Mouse (Mus musculus): ENCODE data around the gene Smim10l1. TPM values are rescaled to one million over a fixed set of nuclear protein-coding genes. Genes with fewer than 3 reads are reported as not detected.

Smim10l1 gene
- polyA plus RNA-seq (2012; rRNA removed): 157 and 278 TPM in 2 replicates

DNA sequence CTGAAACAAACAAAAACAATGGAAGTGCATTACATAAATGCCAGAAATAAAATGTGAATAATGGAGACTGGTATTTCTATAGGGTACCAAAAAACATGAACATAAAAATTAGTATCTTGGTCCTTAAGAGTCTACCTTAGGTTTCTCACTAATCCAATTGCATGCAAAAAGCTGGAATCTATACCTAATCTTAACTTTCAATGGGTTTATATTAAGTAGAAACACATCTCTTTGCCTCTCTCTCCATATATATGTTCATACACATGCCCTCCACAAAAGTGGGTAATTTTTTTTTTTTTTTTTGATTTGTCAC lies at the start of gene Smim10l1:
Gene Smim10l1, plus strand, starts transcription at position 301 of the 313 bp plus-strand sequence.

DNA sequence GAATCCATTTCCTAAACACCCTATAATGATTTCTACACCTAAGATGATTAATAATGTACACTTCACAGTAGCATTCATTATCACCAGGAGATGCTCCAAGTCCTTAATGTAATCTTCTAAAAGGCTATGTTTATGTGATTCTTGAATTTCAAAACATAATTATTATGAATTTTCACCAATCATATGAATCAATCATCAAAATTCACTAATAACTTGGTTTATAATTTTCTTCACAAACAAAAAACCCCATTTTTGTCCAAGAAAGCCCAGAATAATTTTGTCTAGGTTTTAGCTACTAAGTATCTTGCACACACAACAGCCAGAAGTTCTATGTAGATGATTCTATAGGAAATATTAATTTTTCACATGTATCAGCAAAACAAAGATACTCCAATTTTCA lies 49.0 kb upstream of the Smim10l1 start, which contains the start of gene Tas2r140:
Gene Tas2r140, minus strand, starts transcription at position 101 of the 400 bp plus-strand sequence.

Other genes starting within 250 kb of the Smim10l1 start
- not detected in 2 replicates for gene Tas2r116, start 249.5 kb upstream of the Smim10l1 start, polyA plus RNA-seq (2012; rRNA removed)
- gene Tas2r110, start 236.9 kb upstream of the Smim10l1 start, polyA plus RNA-seq (2012; rRNA removed): not detected in 2 replicates
- gene Tas2r113, start 211.9 kb upstream of the Smim10l1 start, polyA plus RNA-seq (2012; rRNA removed): not detected in 2 replicates
- gene Tas2r125, start 195.3 kb upstream of the Smim10l1 start, polyA plus RNA-seq (2012; rRNA removed): not detected in 2 replicates
- not detected in 2 replicates for gene Tas2r129, start 153.8 kb upstream of the Smim10l1 start, polyA plus RNA-seq (2012; rRNA removed)
- gene Tas2r131, start 147.0 kb upstream of the Smim10l1 start, polyA plus RNA-seq (2012; rRNA removed): not detected in 2 replicates
- gene Tas2r109, start 123.9 kb upstream of the Smim10l1 start, polyA plus RNA-seq (2012; rRNA removed): not detected in 2 replicates
- not detected in 2 replicates for gene Tas2r103, start 67.8 kb upstream of the Smim10l1 start, polyA plus RNA-seq (2012; rRNA removed)
- gene Tas2r140, start 49.1 kb upstream of the Smim10l1 start, polyA plus RNA-seq (2012; rRNA removed): not detected in 2 replicates
- not detected in 2 replicates for gene 5530400C23Rik, start 187.3 kb downstream of the Smim10l1 start, polyA plus RNA-seq (2012; rRNA removed)

Data from ovary, adult 2 months (tissue).